Mouse (Mus musculus): ENCODE measurements at regions not wholly inside any gene's neighbourhood (a gene's known extent, or its start where the extent isn't known, plus 50 kb on each side); places are given as distances from the start of the nearest gene placed in this dataset.
A peak's percentile ranks its signal among the peaks of the same experiment; 100 is the strongest.

DNA sequence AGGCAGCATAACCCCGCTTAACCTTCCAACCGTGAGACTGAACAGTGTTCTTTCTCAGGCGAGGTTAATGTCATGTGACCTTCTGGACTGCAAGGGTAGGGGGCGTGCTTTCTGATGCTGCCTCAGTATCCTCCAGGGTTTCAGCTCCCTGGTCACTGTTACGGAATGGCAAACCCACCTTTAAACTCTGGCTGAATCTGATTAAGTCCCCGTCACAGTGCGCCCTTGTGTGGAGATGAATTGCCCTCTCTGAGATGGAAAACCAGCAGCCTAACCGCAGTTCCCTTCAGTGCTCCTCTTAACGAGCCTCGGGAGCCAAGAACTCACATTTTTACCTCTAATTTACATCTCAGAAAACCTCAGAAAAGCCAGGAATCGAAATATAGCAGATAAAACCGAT, 260.0 kb downstream of the Dact1 start:
- DNase-seq (ENCODE audit: low spot score in 2 of 2) = no peak

GRCm38 (mm10) chr12:71570116-71570515, 260.4 kb downstream of the Dact1 start:
- no peak for DNase-seq (ENCODE audit: low spot score in 2 of 2)

- no peak for DNase-seq (ENCODE audit: low spot score in 2 of 2)
Measured at GRCm38 (mm10) chr12:71572833-71573446, 257.9 kb upstream of the Daam1 start.

DNA sequence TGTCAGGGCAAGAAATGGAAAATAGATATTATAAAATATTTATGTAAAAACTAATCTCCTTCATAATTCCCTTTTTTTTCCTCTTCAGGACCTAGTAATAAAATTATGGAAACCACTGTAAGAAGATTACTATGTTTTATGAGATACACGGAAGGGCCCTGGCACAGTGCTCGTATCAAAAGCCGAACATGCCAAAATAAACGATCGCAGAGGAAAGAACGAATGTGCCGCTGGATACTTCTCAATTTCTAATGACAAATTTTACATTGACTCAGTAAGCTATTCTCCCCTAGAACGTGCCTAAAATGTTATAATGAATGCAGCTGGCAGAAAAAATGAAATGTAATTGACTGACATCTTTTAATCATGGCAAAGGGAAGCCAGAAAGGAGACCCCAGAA, 257.4 kb upstream of the Daam1 start:
- DNase-seq (ENCODE audit: low spot score in 2 of 2) = no peak

- DNase-seq (ENCODE audit: low spot score in 2 of 2) = no peak
Measured at GRCm38 (mm10) chr12:71574685-71575084, 256.2 kb upstream of the Daam1 start.

GRCm38 (mm10) chr12:71577349-71577748, 253.5 kb upstream of the Daam1 start:
- DNase-seq (ENCODE audit: low spot score in 2 of 2) = peak in 1 of 2 experiments; percentile 35

DNA sequence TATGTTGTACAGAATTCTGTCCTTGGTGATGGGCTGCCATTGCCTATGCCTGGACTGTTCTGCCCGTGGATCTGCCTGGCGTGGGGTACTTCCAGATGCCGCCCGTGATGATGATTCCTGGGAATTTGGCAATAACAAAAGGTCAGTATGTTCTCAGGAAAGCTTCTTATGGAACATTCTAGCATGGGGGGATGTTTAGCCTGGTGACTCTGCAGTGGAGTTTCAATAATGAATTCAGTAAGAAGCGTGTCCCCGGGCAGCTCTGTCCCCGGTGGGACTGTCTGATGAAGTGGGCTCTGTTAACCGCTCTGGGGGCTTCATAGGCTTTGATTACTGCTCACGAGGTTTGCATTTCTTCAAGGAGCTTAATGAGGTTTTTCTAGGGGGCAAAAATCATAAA, 252.9 kb upstream of the Daam1 start:
- DNase-seq (ENCODE audit: low spot score in 2 of 2) = no peak

DNA sequence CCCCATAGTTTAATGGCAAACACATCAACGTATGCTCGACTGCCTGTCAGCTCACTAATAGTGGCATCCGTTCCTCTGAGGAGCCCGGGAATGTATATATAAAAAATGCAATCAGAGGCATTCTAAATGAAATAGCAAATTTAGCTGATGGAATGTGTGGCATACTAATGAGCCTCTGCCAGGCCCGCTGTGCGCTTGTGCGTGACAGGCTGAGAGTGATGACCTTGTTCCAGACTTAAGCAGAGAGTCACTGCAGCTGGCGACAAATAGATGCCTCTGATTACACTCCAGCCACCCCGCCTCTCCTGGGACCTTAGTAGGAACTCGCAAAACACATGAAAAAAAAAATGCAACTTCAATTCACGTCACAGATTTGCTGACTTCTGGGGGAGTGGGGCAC, 252.0 kb upstream of the Daam1 start:
- no peak for DNase-seq (ENCODE audit: low spot score in 2 of 2)

GRCm38 (mm10) chr12:71580532-71581290, 250.2 kb upstream of the Daam1 start:
- DNase-seq (ENCODE audit: low spot score in 2 of 2) = no peak

- no peak for DNase-seq (ENCODE audit: low spot score in 2 of 2)
Measured at GRCm38 (mm10) chr12:71584618-71585017, 246.3 kb upstream of the Daam1 start.

DNA sequence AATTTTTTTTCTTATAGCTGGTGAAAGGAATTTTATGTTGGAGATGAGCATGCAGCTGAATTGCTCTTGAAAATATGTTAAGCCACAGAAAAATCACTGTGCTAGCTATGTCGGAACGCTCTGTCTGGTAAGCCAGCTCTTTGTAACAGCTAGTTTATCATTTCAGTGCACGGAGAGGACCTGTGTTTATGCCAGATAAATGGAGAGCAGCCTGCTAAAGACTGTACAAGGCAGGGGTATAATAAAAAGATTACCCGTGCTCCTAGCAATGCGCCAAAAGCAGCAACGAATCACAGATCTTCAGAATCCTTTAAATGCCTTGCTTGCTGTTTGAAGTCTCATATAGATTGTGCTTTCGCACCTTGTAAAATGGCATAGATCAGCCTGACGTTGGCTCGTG, 232.2 kb upstream of the Daam1 start:
- DNase-seq (ENCODE audit: low spot score in 2 of 2) = no peak

- DNase-seq (ENCODE audit: low spot score in 2 of 2) = no peak
Measured at GRCm38 (mm10) chr12:71601091-71601690, 229.7 kb upstream of the Daam1 start.

DNA sequence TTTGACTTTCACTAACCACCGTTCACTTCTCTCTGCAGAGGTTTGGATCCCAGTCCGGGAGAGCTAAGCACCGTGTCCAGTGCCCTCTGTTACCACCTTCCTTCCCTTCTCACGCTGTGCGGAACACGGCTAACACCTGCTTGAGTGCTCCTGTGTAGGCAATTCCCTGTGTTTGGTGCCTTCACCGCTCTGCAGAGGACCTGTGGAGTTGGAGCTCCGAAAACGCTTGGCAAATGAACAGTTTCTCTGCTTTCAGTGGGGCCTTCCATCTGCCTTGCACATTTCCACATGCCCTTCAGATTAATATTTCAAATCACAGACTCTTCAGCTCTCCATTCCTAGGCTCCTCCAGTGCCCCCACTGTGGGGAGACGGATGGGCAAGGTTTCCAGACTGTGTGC, 227.7 kb upstream of the Daam1 start:
- DNase-seq (ENCODE audit: low spot score in 2 of 2) = no peak

DNA sequence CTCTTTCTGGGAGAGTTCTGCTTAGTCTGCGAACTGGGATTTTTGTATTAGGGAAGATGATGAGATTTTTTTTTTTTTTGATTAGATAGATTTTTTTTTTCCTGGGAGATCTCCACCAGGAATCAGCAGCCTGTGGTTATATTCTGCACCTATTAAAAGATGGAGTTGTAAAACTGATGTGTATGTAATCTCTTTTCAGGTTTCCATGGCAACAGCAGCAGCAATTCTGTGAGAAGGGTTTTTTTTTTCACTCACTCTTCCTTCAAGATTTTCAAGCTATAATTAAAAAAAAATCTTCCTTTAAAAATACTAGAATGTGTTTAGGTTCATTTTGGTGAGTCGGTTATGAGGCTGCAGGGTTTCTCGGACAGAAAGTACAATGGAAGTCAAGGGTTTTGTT, 224.5 kb upstream of the Daam1 start:
- no peak for DNase-seq (ENCODE audit: low spot score in 2 of 2)

GRCm38 (mm10) chr12:71607966-71608365, 222.9 kb upstream of the Daam1 start:
- DNase-seq (ENCODE audit: low spot score in 2 of 2) = no peak

GRCm38 (mm10) chr12:71613326-71613725, 217.6 kb upstream of the Daam1 start:
- DNase-seq (ENCODE audit: low spot score in 2 of 2) = no peak

DNA sequence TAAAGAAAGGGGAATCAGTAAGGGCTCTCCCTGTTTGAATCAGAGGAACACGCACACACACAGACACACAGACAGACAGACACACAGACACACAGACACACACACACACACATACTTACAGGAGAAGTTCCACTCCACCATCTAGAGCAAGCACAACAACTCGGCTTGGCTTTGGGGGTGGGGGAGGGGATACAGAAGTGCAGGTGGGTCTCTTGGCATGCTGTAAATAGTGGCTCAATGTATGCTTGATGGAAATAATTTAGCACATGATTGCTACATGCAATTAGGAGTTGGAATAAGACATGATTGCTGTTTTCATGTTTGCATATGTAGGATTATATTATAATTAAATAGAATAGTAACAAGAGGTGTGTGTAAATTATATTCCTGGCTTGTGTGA, 215.9 kb upstream of the Daam1 start:
- DNase-seq (ENCODE audit: low spot score in 2 of 2) = no peak

DNA sequence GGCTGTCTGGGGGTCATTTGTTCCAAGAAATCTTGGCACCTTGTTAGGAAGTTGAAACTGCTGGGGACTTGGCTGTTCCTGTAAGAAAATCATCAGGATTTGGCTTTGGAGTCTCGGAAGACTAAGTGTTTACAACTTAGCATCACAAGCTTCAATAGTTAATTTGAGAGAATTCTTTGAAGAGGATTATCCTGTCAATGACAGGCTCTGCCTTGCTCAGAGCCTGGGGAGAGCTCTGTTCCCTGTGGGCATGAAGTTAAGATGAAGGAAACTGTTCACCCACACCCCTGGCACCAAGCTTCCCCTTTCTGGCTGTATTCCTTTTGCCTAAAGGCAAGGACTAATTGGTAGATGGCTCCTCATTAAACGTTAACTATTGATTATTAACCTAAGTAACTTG, 215.5 kb upstream of the Daam1 start:
- no peak for DNase-seq (ENCODE audit: low spot score in 2 of 2)

GRCm38 (mm10) chr12:71616121-71616520, 214.8 kb upstream of the Daam1 start:
- no peak for DNase-seq (ENCODE audit: low spot score in 2 of 2)

GRCm38 (mm10) chr12:71618466-71618865, 212.4 kb upstream of the Daam1 start:
- no peak for DNase-seq (ENCODE audit: low spot score in 2 of 2)

DNA sequence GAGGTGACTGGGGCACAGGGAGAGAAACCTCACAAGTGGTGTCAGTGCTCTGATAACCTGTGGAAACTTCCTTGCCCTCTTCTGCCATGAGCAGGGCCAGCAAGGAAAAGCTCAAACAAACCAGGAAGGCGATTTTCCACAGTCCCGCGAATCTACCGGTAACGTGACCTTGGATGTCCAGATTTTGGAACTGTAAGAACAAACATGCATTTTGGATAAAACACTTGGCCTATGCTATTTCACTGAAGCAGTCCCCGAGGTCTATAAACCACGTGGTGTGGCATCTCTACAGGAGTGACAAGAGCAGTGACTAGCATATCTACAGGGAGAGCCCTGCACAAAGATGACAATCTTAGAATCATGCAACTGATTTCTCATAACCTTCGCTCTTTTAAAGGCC, 211.9 kb upstream of the Daam1 start:
- no peak for DNase-seq (ENCODE audit: low spot score in 2 of 2)

- no peak for DNase-seq (ENCODE audit: low spot score in 2 of 2)
Measured at GRCm38 (mm10) chr12:71619561-71619960, 211.3 kb upstream of the Daam1 start.

DNA sequence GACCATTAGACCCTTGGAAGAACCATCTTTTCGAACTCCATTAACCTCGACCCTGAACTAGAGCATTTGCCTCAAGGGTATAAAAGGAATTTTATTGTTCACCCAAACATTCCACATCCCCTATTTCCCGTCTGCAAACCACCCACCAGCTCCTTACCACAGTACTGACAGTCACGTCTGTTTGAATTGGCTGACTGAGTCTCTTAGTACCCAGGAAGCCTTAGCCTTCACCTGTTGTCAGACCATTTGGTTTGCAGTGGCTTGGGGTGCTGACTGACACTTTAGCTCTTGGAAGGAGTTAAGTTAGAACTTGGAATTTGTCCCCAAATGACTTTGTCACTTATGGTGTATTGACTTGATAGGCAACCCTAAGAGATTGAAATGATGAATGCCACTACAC, 209.3 kb upstream of the Daam1 start:
- DNase-seq (ENCODE audit: low spot score in 2 of 2) = no peak

All from cerebellum, postnatal 4 days (tissue).